Mouse (Mus musculus) thymus, adult 2 months (tissue): ENCODE measurements around the gene Idi2. TPM values are rescaled to one million over a fixed set of nuclear protein-coding genes. Genes with fewer than 3 reads are reported as not detected.
"Not testable (repeated sequence)": the region's sequence is repeated elsewhere in the genome, so short reads cannot be mapped to it uniquely, and the experiment has no call there.

Source experiments
- DNase-seq: peaks from one replicate; pipeline ENCODE4 v3.0.0; 2021
- H3K27ac ChIP-seq: fragments of 200-500 bp; 2 replicates; pipeline ENCODE4 v1.5.1; 2012; ENCODE audit warnings: low read length, control low read depth; ENCODE audit not compliant: control insufficient read depth, insufficient read depth
- H3K27me3 ChIP-seq: fragments of 200-500 bp; 2 replicates; pipeline ENCODE4 v1.6.1; 2012; ENCODE audit warnings: mild to moderate bottlenecking, low read length, moderate library complexity, mixed read lengths; ENCODE audit not compliant: control insufficient read depth, insufficient read depth
- H3K36me3 ChIP-seq: fragments of 200-500 bp; 2 replicates; pipeline ENCODE4 v1.6.1; 2012; ENCODE audit warnings: mild to moderate bottlenecking, low read length, moderate library complexity; ENCODE audit not compliant: control insufficient read depth, insufficient read depth
- H3K4me1 ChIP-seq: fragments of 200-500 bp; replicated peaks from 2 replicates; pipeline ENCODE4 v1.6.1; 2012; ENCODE audit warnings: low read length; ENCODE audit not compliant: control insufficient read depth, insufficient read depth
- H3K4me3 ChIP-seq: fragments of 200-500 bp; 2 replicates; pipeline ENCODE4 v1.5.1; 2012; ENCODE audit warnings: mild to moderate bottlenecking, low read length, control low read depth, moderate library complexity; ENCODE audit not compliant: control insufficient read depth, insufficient read depth
- CTCF ChIP-seq: fragments of 200-500 bp; IDR thresholded peaks from 2 replicates; pipeline ENCODE4 v1.5.1; 2012; ENCODE audit warnings: mild to moderate bottlenecking, control low read depth, low read length, moderate library complexity, borderline replicate concordance; ENCODE audit not compliant: control insufficient read depth, poor library complexity, insufficient read depth; ENCODE audit errors: extremely low read depth
- POLR2A ChIP-seq: fragments of 200-500 bp; IDR thresholded peaks from 2 replicates; pipeline ENCODE4 v1.6.1; 2012; ENCODE audit warnings: mild to moderate bottlenecking, low read length, control low read depth, moderate library complexity; ENCODE audit not compliant: control insufficient read depth, poor library complexity, insufficient read depth; ENCODE audit errors: extremely low read depth
- WGBS: fragments of 180-500 bp; shearing (Covaris S2); methylation state at CpG from one replicate; pipeline ENCODE4 v1.1.7; 2018; 5-methylcytosine and 5-hydroxymethylcytosine counted together
- polyA plus RNA-seq: library from polyadenylated mRNA; depleted of rRNA; stranded (reverse); fragments of >200 nt; gene quantifications from 2 replicates; pipeline ENCODE4 v1.2.3, GENCODE M21; 2012

Gene Idi2
- polyA plus RNA-seq, 1 experiment: 0.38 TPM

DNA sequence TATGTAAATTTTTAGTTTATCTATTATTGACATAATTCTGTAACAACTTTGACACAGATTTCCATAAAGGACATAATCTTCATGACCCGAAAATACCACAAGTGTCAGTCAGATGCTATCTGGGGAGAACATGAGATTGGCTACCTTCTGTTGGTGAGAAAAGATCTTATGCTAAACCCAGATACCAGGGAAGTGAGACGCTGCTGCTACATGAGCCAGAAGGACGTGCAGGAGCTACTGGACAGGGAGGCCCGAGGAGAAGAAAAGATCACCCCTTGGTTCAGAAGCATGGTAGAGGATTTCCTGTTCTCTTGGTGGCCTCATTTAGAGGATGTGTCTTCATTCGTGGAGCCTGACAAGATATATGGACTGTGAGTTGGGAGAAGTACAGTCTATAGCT, 6.4 kb downstream of the Idi2 start:
- not testable (repeated sequence) for H3K27me3 ChIP-seq, H3K4me3 ChIP-seq, DNase-seq, H3K4me1 ChIP-seq, H3K27ac ChIP-seq, H3K36me3 ChIP-seq
- WGBS: 15% methylated on average over 1 of the region's 5 CpGs

DNA sequence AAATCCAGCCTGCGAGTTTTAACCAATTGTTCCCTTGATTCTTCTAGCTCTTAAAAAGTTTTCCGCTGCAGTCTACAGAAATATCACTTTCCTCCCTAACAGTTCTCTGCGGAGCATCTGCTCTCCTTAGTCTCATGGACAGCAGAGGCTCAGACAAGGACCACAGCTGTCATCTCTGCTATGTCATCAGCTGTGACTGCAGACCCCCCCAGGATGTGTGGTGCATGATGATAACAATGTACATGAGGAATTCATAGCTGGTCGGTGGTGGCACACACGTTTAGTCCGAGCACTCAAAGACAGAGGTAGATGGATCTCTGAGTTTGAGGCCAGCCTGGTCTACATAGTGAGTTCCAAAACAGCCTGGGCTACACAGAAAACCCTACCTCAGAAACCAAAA, 6.9 kb downstream of the Idi2 start:
- 82% methylated on average over 5 of the region's 6 CpGs for WGBS
- H3K27me3 ChIP-seq: not testable (repeated sequence)

GRCm38 (mm10) chr13:8961128-8961888, 8.6 kb downstream of the Idi2 start:
- not testable (repeated sequence) for H3K27me3 ChIP-seq, H3K27ac ChIP-seq, H3K36me3 ChIP-seq, DNase-seq, H3K4me1 ChIP-seq, H3K4me3 ChIP-seq
- WGBS: 88% methylated on average over 3 of the region's 3 CpGs

More for the DNA sequence above, 6.9 kb downstream of the Idi2 start:
- H3K4me3 ChIP-seq, DNase-seq, H3K27ac ChIP-seq, H3K4me1 ChIP-seq, H3K36me3 ChIP-seq: not testable (repeated sequence)

DNA sequence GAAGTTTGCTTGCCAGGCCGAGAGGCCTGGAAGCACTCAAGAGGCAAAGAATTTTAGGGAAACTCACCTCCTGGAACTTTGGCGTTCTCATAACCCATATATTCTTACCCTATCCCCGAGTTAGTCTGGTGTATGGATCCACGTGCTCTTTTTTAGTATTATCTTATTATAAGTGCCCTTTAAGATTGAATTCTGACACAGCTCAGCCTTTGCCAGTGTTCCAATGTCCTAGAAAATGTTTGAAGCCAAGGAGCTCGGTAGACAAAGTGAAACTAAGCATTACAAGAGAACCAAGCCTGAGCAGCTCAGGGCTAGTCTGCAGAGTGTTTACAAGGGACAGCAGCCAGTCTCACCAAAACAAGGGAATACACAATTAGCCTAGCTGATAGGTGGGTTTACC, 9.6 kb downstream of the Idi2 start:
- WGBS: 70% methylated on average over 5 of the region's 5 CpGs

DNA sequence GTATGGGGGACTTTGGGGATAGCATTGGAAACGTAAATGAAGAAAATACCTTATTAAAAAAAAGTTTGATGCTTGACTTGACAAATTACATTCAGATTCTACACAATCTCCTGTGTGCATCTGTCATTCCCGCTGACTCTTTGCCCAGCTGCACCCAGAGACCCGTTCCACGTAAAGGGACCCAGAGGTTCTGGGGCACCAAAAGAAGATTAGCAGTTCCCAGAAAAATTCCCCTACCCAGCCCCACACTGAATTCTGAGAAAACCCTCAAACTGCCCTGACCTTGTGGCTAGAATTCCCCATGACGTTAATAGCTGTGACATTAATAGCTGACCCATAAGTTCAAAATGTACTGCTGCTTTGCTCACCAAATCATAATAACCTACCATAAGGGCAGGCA, 12.6 kb downstream of the Idi2 start:
- H3K36me3 ChIP-seq: no peaks in the 10 kb centered on the region
- no peak for DNase-seq
- H3K27me3 ChIP-seq: no peaks in the 10 kb centered on the region
- H3K4me3 ChIP-seq: no peak overlapping the region
- no peaks in the 10 kb centered on the region for H3K4me1 ChIP-seq
- 82% methylated on average over 5 of the region's 5 CpGs for WGBS
- no peak overlapping the region for H3K27ac ChIP-seq
- no peak for TF ChIP-seq CTCF
- TF ChIP-seq POLR2A: no peak

More for the DNA sequence above, 9.6 kb downstream of the Idi2 start:
- DNase-seq, H3K27ac ChIP-seq, H3K27me3 ChIP-seq, H3K4me3 ChIP-seq, H3K4me1 ChIP-seq, H3K36me3 ChIP-seq: not testable (repeated sequence)

- WGBS: 96% methylated on average over 8 of the region's 8 CpGs
- Histone ChIP-seq H3K4me3 (no peak overlapping the region), H3K36me3 (peaks cover 15% of the 10 kb centered on the region), H3K4me1 (no peaks in the 10 kb centered on the region), H3K27me3 (no peaks in the 10 kb centered on the region), H3K27ac (no peak overlapping the region)
- TF ChIP-seq CTCF (no peak), POLR2A (no peak)
- DNase-seq: no peak
Measured at GRCm38 (mm10) chr13:8967742-8968141, 15.1 kb downstream of the Idi2 start.

- no peaks in the 10 kb centered on the region for H3K4me1 ChIP-seq
- no peak for DNase-seq
- no peak overlapping the region for H3K27ac ChIP-seq
- H3K4me3 ChIP-seq: no peak overlapping the region
- no peaks in the 10 kb centered on the region for H3K27me3 ChIP-seq
- peaks cover 58% of the 10 kb centered on the region for H3K36me3 ChIP-seq
- TF ChIP-seq POLR2A: no peak
- no peak for TF ChIP-seq CTCF
Measured at GRCm38 (mm10) chr13:8972369-8972768, 19.7 kb downstream of the Idi2 start.

DNA sequence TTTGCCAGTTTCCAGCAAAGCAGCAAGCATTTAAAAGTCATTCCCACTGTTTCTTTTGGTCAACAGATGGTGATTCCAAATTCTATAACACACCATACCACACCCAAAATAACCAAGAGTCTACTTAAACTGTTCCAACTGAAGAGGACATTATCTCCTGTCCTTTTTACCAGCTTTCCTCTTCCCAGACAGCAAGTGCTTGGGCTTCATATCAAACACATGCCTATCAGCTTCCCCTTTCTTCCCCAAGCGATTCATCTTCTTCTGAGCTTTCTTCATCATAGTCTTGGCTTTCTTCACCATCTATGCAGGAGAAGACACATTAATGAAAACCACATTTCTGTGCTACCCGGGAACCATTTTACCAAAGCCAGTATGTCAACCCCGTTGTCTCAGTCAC, 20.3 kb downstream of the Idi2 start:
- TF ChIP-seq CTCF (no peak), POLR2A (no peak)
- H3K27me3 ChIP-seq: no peaks in the 10 kb centered on the region
- H3K4me3 ChIP-seq: no peak overlapping the region
- H3K4me1 ChIP-seq: no peaks in the 10 kb centered on the region
- WGBS: 97% methylated on average over 3 of the region's 3 CpGs
- H3K27ac ChIP-seq: no peak overlapping the region
- DNase-seq: no peak
- H3K36me3 ChIP-seq: peaks cover 64% of the 10 kb centered on the region
